8 mouse cellular contexts compared by ENCODE assay signal in genomic region chr11:117043524-117043923, GRCm38 (mm10).
DNase-seq lines count a peak whose midpoint lies in the region; ATAC-seq and TF ChIP-seq lines count a peak whose summit lies in the region.

No protein-coding gene starts in this region.

- H3K9me3 ChIP-seq in kidney, embryonic 15.5 days (replicated peaks): no peaks in the 10 kb centered on the region
- no peaks in the 10 kb centered on the region for H3K9me3 ChIP-seq in hindbrain, embryonic 14.5 days (ENCODE audit: control insufficient read depth, low read length)
- no peaks in the 10 kb centered on the region for H3K9me3 ChIP-seq in limb, embryonic 14.5 days (ENCODE audit: control insufficient read depth, low read length)
- no peaks in the 10 kb centered on the region for H3K9me3 ChIP-seq in neural tube, embryonic 13.5 days
- no peaks in the 10 kb centered on the region for H3K9me3 ChIP-seq in stomach, postnatal 0 days (ENCODE audit: control insufficient read depth, low read length)

- no peak for TF ChIP-seq EP300 in stomach, postnatal 0 days (optimal IDR thresholded peaks at IDR 0.05)

- peak; percentile 79 for TF ChIP-seq CTCF in cerebellum, adult 2 months (IDR thresholded peaks at IDR 0.05; ENCODE audit: borderline replicate concordance, insufficient read depth, low read depth, low read length)
- TF ChIP-seq CTCF in stomach, postnatal 0 days (IDR thresholded peaks at IDR 0.05; ENCODE audit: low read depth): peak; percentile 80

- no peak overlapping the region for H3K27ac ChIP-seq in kidney, embryonic 15.5 days
- no peak overlapping the region for H3K27ac ChIP-seq in cerebellum, adult 2 months (ENCODE audit: insufficient read depth, low read length)
- H3K27ac ChIP-seq in hindbrain, embryonic 14.5 days: no peak overlapping the region
- no peak overlapping the region for H3K27ac ChIP-seq in limb, embryonic 14.5 days (replicated peaks; ENCODE audit: low read depth, low read length)
- no peak overlapping the region for H3K27ac ChIP-seq in neural tube, embryonic 13.5 days (replicated peaks)
- H3K27ac ChIP-seq in stomach, postnatal 0 days (replicated peaks): no peak overlapping the region

- H3K4me1 ChIP-seq in kidney, embryonic 15.5 days: peaks cover 33% of the 10 kb centered on the region
- peaks cover 5% of the 10 kb centered on the region; the same call in 1 of the 2 replicates for H3K4me1 ChIP-seq in cerebellum, adult 2 months (ENCODE audit: control insufficient read depth, insufficient read depth, low read length)
- peaks cover 20% of the 10 kb centered on the region; the same call in 1 of the 2 replicates for H3K4me1 ChIP-seq in hindbrain, embryonic 14.5 days (replicated peaks; ENCODE audit: control insufficient read depth, insufficient read depth, low read length)
- H3K4me1 ChIP-seq in limb, embryonic 14.5 days (ENCODE audit: control insufficient read depth, insufficient read depth, low read length): peaks cover 10% of the 10 kb centered on the region
- H3K4me1 ChIP-seq in neural tube, embryonic 13.5 days (replicated peaks): peaks cover 58% of the 10 kb centered on the region
- H3K4me1 ChIP-seq in stomach, postnatal 0 days (replicated peaks; ENCODE audit: control insufficient read depth, insufficient read depth): no peaks in the 10 kb centered on the region; the same call in 1 of the 2 replicates

- no peak overlapping the region for H3K4me2 ChIP-seq in kidney, embryonic 15.5 days
- no peak overlapping the region for H3K4me2 ChIP-seq in hindbrain, embryonic 14.5 days (replicated peaks)
- no peak overlapping the region for H3K4me2 ChIP-seq in limb, embryonic 14.5 days (replicated peaks; ENCODE audit: low read depth, low read length, severe bottlenecking)
- no peak overlapping the region for H3K4me2 ChIP-seq in neural tube, embryonic 13.5 days
- H3K4me2 ChIP-seq in stomach, postnatal 0 days (replicated peaks; ENCODE audit: low read depth): no peak overlapping the region

- WGBS in kidney, embryonic 15.5 days: 9% methylated on average over 8 of the region's 8 CpGs
- WGBS in cerebellum, adult 2 months: 6% methylated on average over 8 of the region's 8 CpGs
- WGBS in hindbrain, embryonic 14.5 days: 7% methylated on average over 8 of the region's 8 CpGs
- 11% methylated on average over 8 of the region's 8 CpGs for WGBS in limb, embryonic 14.5 days
- WGBS in neural tube, embryonic 13.5 days: 10% methylated on average over 8 of the region's 8 CpGs
- WGBS in stomach, postnatal 0 days: 9% methylated on average over 8 of the region's 8 CpGs

- TF ChIP-seq POLR2A in cerebellum, adult 2 months (IDR thresholded peaks at IDR 0.05; ENCODE audit: borderline replicate concordance, insufficient read depth, low read length): no peak
- TF ChIP-seq POLR2A in limb, embryonic 14.5 days (IDR thresholded peaks at IDR 0.05; ENCODE audit: borderline replicate concordance, extremely low read depth, insufficient read depth, insufficient read length): no peak

- H3K4me3 ChIP-seq in kidney, embryonic 15.5 days (replicated peaks): no peak overlapping the region
- no peak overlapping the region for H3K4me3 ChIP-seq in cerebellum, adult 2 months (replicated peaks; ENCODE audit: insufficient read depth, low read depth, low read length)
- no peak overlapping the region for H3K4me3 ChIP-seq in hindbrain, embryonic 14.5 days (replicated peaks; ENCODE audit: low read length)
- no peak overlapping the region for H3K4me3 ChIP-seq in limb, embryonic 14.5 days (replicated peaks; ENCODE audit: low read length)
- no peak overlapping the region for H3K4me3 ChIP-seq in neural tube, embryonic 13.5 days
- no peak overlapping the region for H3K4me3 ChIP-seq in stomach, postnatal 0 days (ENCODE audit: low read depth, low read length)

- no peak for ATAC-seq in kidney, embryonic 15.5 days (replicated peaks; ENCODE audit: low FRiP score)
- peak; percentile 81; the same call in 1 of the 2 replicates for ATAC-seq in frontal cortex, adult (ENCODE audit: low TSS enrichment)
- ATAC-seq in hindbrain, embryonic 14.5 days (ENCODE audit: low FRiP score): peak; percentile 39; the same call in 1 of the 2 replicates
- no peak for ATAC-seq in limb, embryonic 14.5 days (ENCODE audit: low FRiP score, low read depth)
- ATAC-seq in neural tube, embryonic 13.5 days (ENCODE audit: low read depth): 0 out of 2 replicates have a peak, but pooled peaks have one; percentile 24
- 0 out of 2 replicates have a peak, but pooled peaks have one; percentile 35 for ATAC-seq in stomach, postnatal 0 days (ENCODE audit: low FRiP score, low TSS enrichment)

- peak; percentile 36 for DNase-seq in kidney, adult 11 months
- peak; percentile 50 to 69 for DNase-seq in cerebellum, adult 2 months
- peak; percentile 83 for DNase-seq in hindbrain, embryonic 14.5 days (ENCODE audit: low spot score)
- DNase-seq in limb, embryonic 14.5 days (ENCODE audit: low spot score): peak; percentile 61
- peak; percentile 79 for DNase-seq in stomach, postnatal 0 days (ENCODE audit: low spot score)

- no peak overlapping the region for H3K9ac ChIP-seq in kidney, embryonic 15.5 days
- no peak overlapping the region; the same call in 1 of the 2 replicates for H3K9ac ChIP-seq in hindbrain, embryonic 14.5 days
- H3K9ac ChIP-seq in limb, embryonic 14.5 days (ENCODE audit: low read depth, low read length, severe bottlenecking): no peak overlapping the region
- peak overlapping the region; percentile 38; the same call in 1 of the 2 replicates for H3K9ac ChIP-seq in neural tube, embryonic 13.5 days
- H3K9ac ChIP-seq in stomach, postnatal 0 days (ENCODE audit: low read length): no peak overlapping the region

- no peaks in the 10 kb centered on the region for H3K36me3 ChIP-seq in kidney, embryonic 15.5 days
- H3K36me3 ChIP-seq in hindbrain, embryonic 14.5 days (replicated peaks; ENCODE audit: control insufficient read depth, insufficient read depth): no peaks in the 10 kb centered on the region
- no peaks in the 10 kb centered on the region for H3K36me3 ChIP-seq in limb, embryonic 14.5 days (ENCODE audit: control insufficient read depth, insufficient read depth, low read length)
- H3K36me3 ChIP-seq in neural tube, embryonic 13.5 days: no peaks in the 10 kb centered on the region
- H3K36me3 ChIP-seq in stomach, postnatal 0 days (ENCODE audit: control insufficient read depth, insufficient read depth, low read length): no peaks in the 10 kb centered on the region

- H3K27me3 ChIP-seq in kidney, embryonic 15.5 days: peaks cover 15% of the 10 kb centered on the region; the same call in 1 of the 2 replicates
- no peaks in the 10 kb centered on the region for H3K27me3 ChIP-seq in cerebellum, adult 2 months (ENCODE audit: control insufficient read depth, insufficient read depth, low read length)
- no peaks in the 10 kb centered on the region for H3K27me3 ChIP-seq in hindbrain, embryonic 14.5 days (ENCODE audit: control insufficient read depth, insufficient read depth, low read length)
- H3K27me3 ChIP-seq in limb, embryonic 14.5 days (ENCODE audit: control insufficient read depth, insufficient read depth, low read length): no peaks in the 10 kb centered on the region; the same call in 1 of the 2 replicates
- H3K27me3 ChIP-seq in neural tube, embryonic 13.5 days: 0 out of 2 replicates have a peak, but pooled peaks cover 9% of the 10 kb centered on the region
- no peaks in the 10 kb centered on the region for H3K27me3 ChIP-seq in stomach, postnatal 0 days (ENCODE audit: control insufficient read depth, insufficient read depth, low read length)

Comparison
In these comparisons a context has a peak if more than half of its experiments do, and no peak if none do; other contexts are left out.
1. ATAC-seq: peak in frontal cortex, adult (single experiment), hindbrain, embryonic 14.5 days (single experiment), neural tube, embryonic 13.5 days (single experiment) and stomach, postnatal 0 days (single experiment); none in kidney, embryonic 15.5 days (single experiment) and limb, embryonic 14.5 days (single experiment).
2. Peak in every context shown above with its lines, with median percentiles within 50 percentile points of each other: DNase-seq.